Mouse (Mus musculus): Measurements from ENCODE around the gene Mgst2. TPM values are rescaled to one million over a fixed set of nuclear protein-coding genes. Genes with fewer than 3 reads are reported as not detected.

Mgst2 gene
- polyA plus RNA-seq, 2 experiments = 0.99 to 6.0 TPM

- no peak for TF ChIP-seq POLR2A (IDR thresholded peaks at IDR 0.05; ENCODE audit: borderline replicate concordance, extremely low read depth, insufficient read depth, insufficient read length)
- ATAC-seq (ENCODE audit: low FRiP score, low read depth) (no peak), DNase-seq (ENCODE audit: low spot score) (peak; percentile 26)
- Histone ChIP-seq H3K36me3 (ENCODE audit: control insufficient read depth, insufficient read depth, low read length) (no peaks in the 10 kb centered on the region), H3K9ac (ENCODE audit: low read depth, low read length, severe bottlenecking) (no peak overlapping the region), H3K4me1 (ENCODE audit: control insufficient read depth, insufficient read depth, low read length) (peaks cover 31% of the 10 kb centered on the region), H3K4me3 (replicated peaks; ENCODE audit: low read length) (no peak overlapping the region), H3K9me3 (ENCODE audit: control insufficient read depth, low read length) (no peaks in the 10 kb centered on the region), H3K27me3 (ENCODE audit: control insufficient read depth, insufficient read depth, low read length) (no peaks in the 10 kb centered on the region), H3K27ac (replicated peaks; ENCODE audit: low read depth, low read length) (no peak overlapping the region), H3K4me2 (replicated peaks; ENCODE audit: low read depth, low read length, severe bottlenecking) (no peak overlapping the region)
- WGBS = 18% methylated on average over 8 of the region's 8 CpGs
These were observed 53.1 kb downstream of the Mgst2 start for GRCm38 (mm10) chr3:51713233-51713632.

- Histone ChIP-seq H3K27me3 (ENCODE audit: control insufficient read depth, insufficient read depth, low read length) (no peaks in the 10 kb centered on the region), H3K4me2 (replicated peaks; ENCODE audit: low read depth, low read length, severe bottlenecking) (no peak overlapping the region), H3K4me3 (replicated peaks; ENCODE audit: low read length) (no peak overlapping the region), H3K9ac (ENCODE audit: low read depth, low read length, severe bottlenecking) (no peak overlapping the region), H3K4me1 (ENCODE audit: control insufficient read depth, insufficient read depth, low read length) (0 out of 2 replicates have a peak, but pooled peaks cover 22% of the 10 kb centered on the region), H3K27ac (replicated peaks; ENCODE audit: low read depth, low read length) (no peak overlapping the region), H3K36me3 (ENCODE audit: control insufficient read depth, insufficient read depth, low read length) (no peaks in the 10 kb centered on the region), H3K9me3 (ENCODE audit: control insufficient read depth, low read length) (no peaks in the 10 kb centered on the region)
- ATAC-seq (ENCODE audit: low FRiP score, low read depth) = no peak
- WGBS = 63% methylated on average over 5 of the region's 5 CpGs
- no peak for DNase-seq (ENCODE audit: low spot score)
- TF ChIP-seq POLR2A (IDR thresholded peaks at IDR 0.05; ENCODE audit: borderline replicate concordance, extremely low read depth, insufficient read depth, insufficient read length) = no peak
These were observed 54.3 kb downstream of the Mgst2 start for GRCm38 (mm10) chr3:51714469-51714868.

- Histone ChIP-seq H3K27ac (replicated peaks; ENCODE audit: low read depth, low read length) (no peak overlapping the region), H3K27me3 (ENCODE audit: control insufficient read depth, insufficient read depth, low read length) (no peaks in the 10 kb centered on the region), H3K4me1 (ENCODE audit: control insufficient read depth, insufficient read depth, low read length) (0 out of 2 replicates have a peak, but pooled peaks cover 22% of the 10 kb centered on the region), H3K4me2 (replicated peaks; ENCODE audit: low read depth, low read length, severe bottlenecking) (no peak overlapping the region), H3K4me3 (replicated peaks; ENCODE audit: low read length) (no peak overlapping the region), H3K9ac (ENCODE audit: low read depth, low read length, severe bottlenecking) (no peak overlapping the region), H3K9me3 (ENCODE audit: control insufficient read depth, low read length) (no peaks in the 10 kb centered on the region), H3K36me3 (ENCODE audit: control insufficient read depth, insufficient read depth, low read length) (no peaks in the 10 kb centered on the region)
- ATAC-seq (ENCODE audit: low FRiP score, low read depth) = no peak
- WGBS = 13% methylated on average over 3 of the region's 3 CpGs
- no peak for TF ChIP-seq POLR2A (IDR thresholded peaks at IDR 0.05; ENCODE audit: borderline replicate concordance, extremely low read depth, insufficient read depth, insufficient read length)
- DNase-seq (ENCODE audit: low spot score) = no peak
These were observed 57.3 kb downstream of the Mgst2 start for GRCm38 (mm10) chr3:51717455-51717854.

- TF ChIP-seq POLR2A (IDR thresholded peaks at IDR 0.05; ENCODE audit: borderline replicate concordance, extremely low read depth, insufficient read depth, insufficient read length) = no peak
- Histone ChIP-seq H3K36me3 (ENCODE audit: control insufficient read depth, insufficient read depth, low read length) (no peaks in the 10 kb centered on the region), H3K9me3 (ENCODE audit: control insufficient read depth, low read length) (no peaks in the 10 kb centered on the region), H3K27me3 (ENCODE audit: control insufficient read depth, insufficient read depth, low read length) (no peaks in the 10 kb centered on the region), H3K9ac (ENCODE audit: low read depth, low read length, severe bottlenecking) (no peak overlapping the region), H3K4me1 (ENCODE audit: control insufficient read depth, insufficient read depth, low read length) (0 out of 2 replicates have a peak, but pooled peaks cover 22% of the 10 kb centered on the region), H3K27ac (replicated peaks; ENCODE audit: low read depth, low read length) (no peak overlapping the region), H3K4me2 (replicated peaks; ENCODE audit: low read depth, low read length, severe bottlenecking) (no peak overlapping the region), H3K4me3 (replicated peaks; ENCODE audit: low read length) (no peak overlapping the region)
- DNase-seq (ENCODE audit: low spot score) (no peak), ATAC-seq (ENCODE audit: low FRiP score, low read depth) (no peak)
- 56% methylated on average over 4 of the region's 4 CpGs for WGBS
These were observed 57.7 kb downstream of the Mgst2 start for GRCm38 (mm10) chr3:51717909-51718308.

GRCm38 (mm10) chr3:51719373-51719772, 59.2 kb downstream of the Mgst2 start:
- 84% methylated on average over 3 of the region's 3 CpGs for WGBS
- Histone ChIP-seq H3K36me3 (ENCODE audit: control insufficient read depth, insufficient read depth, low read length) (no peaks in the 10 kb centered on the region), H3K27ac (replicated peaks; ENCODE audit: low read depth, low read length) (no peak overlapping the region), H3K9ac (ENCODE audit: low read depth, low read length, severe bottlenecking) (no peak overlapping the region), H3K9me3 (ENCODE audit: control insufficient read depth, low read length) (no peaks in the 10 kb centered on the region), H3K27me3 (ENCODE audit: control insufficient read depth, insufficient read depth, low read length) (no peaks in the 10 kb centered on the region), H3K4me2 (replicated peaks; ENCODE audit: low read depth, low read length, severe bottlenecking) (no peak overlapping the region), H3K4me1 (ENCODE audit: control insufficient read depth, insufficient read depth, low read length) (0 out of 2 replicates have a peak, but pooled peaks cover 13% of the 10 kb centered on the region), H3K4me3 (replicated peaks; ENCODE audit: low read length) (no peak overlapping the region)
- DNase-seq (ENCODE audit: low spot score) (no peak), ATAC-seq (ENCODE audit: low FRiP score, low read depth) (no peak)
- TF ChIP-seq POLR2A (IDR thresholded peaks at IDR 0.05; ENCODE audit: borderline replicate concordance, extremely low read depth, insufficient read depth, insufficient read length) = no peak

GRCm38 (mm10) chr3:51719982-51720381, 59.8 kb downstream of the Mgst2 start:
- no peak for ATAC-seq (ENCODE audit: low FRiP score, low read depth)
- DNase-seq (ENCODE audit: low spot score) = no peak

More at GRCm38 (mm10) chr3:51719982-51720381, 59.8 kb downstream of the Mgst2 start:
- Histone ChIP-seq H3K27ac (replicated peaks; ENCODE audit: low read depth, low read length) (no peak overlapping the region), H3K4me3 (replicated peaks; ENCODE audit: low read length) (no peak overlapping the region), H3K4me1 (ENCODE audit: control insufficient read depth, insufficient read depth, low read length) (0 out of 2 replicates have a peak, but pooled peaks cover 11% of the 10 kb centered on the region), H3K4me2 (replicated peaks; ENCODE audit: low read depth, low read length, severe bottlenecking) (no peak overlapping the region), H3K36me3 (ENCODE audit: control insufficient read depth, insufficient read depth, low read length) (no peaks in the 10 kb centered on the region), H3K27me3 (ENCODE audit: control insufficient read depth, insufficient read depth, low read length) (no peaks in the 10 kb centered on the region), H3K9ac (ENCODE audit: low read depth, low read length, severe bottlenecking) (no peak overlapping the region), H3K9me3 (ENCODE audit: control insufficient read depth, low read length) (no peaks in the 10 kb centered on the region)
- TF ChIP-seq POLR2A (IDR thresholded peaks at IDR 0.05; ENCODE audit: borderline replicate concordance, extremely low read depth, insufficient read depth, insufficient read length) = no peak
- 73% methylated on average over 1 of the region's 1 CpGs for WGBS

Measured in limb, embryonic 14.5 days (tissue).